Mouse (Mus musculus): ENCODE measurements around the gene Cab39l.

DNA sequence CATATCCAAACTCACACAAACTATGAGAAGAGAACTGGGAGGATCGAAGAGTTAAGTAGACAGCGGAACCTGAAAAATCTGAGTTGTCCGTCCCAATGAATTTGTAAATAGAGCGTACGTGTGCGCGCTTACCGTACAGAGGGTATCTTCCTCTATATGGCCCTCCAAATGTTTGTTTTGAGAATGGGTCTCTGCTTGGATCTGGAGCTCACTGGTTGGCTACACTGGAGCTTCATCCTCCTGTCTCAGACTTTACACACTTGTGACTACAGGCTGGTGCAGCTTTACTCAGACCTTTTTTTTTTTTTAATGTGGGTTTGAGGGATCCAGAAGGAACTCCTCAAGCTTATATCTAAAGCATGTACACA, 157.5 kb downstream of the Cab39l start:
- TF ChIP-seq CTCF (IDR thresholded peaks at IDR 0.05; ENCODE audit: low read depth) (no peak), EP300 (optimal IDR thresholded peaks at IDR 0.05) (no peak)
